Mouse (Mus musculus) kidney, adult 2 months (tissue): ENCODE results near the gene Kmt2c. TPM values are rescaled to one million over a fixed set of nuclear protein-coding genes. Genes with fewer than 3 reads are reported as not detected.

ENCODE experiments used
- DNase-seq: peaks from one replicate; pipeline ENCODE4 v3.0.0; 2021
- H3K27ac ChIP-seq: fragments of 200-500 bp; 2 replicates; pipeline ENCODE4 v1.5.1; 2012; ENCODE audit warnings: low read depth, low read length, control low read depth, inconsistent platforms; ENCODE audit not compliant: insufficient read depth
- H3K27me3 ChIP-seq: fragments of 200-500 bp; replicated peaks from 2 replicates; pipeline ENCODE4 v1.6.1; 2012; ENCODE audit warnings: mild to moderate bottlenecking, moderate library complexity, low read length, inconsistent platforms; ENCODE audit not compliant: control insufficient read depth, insufficient read depth
- H3K36me3 ChIP-seq: fragments of 200-500 bp; 2 replicates; pipeline ENCODE4 v1.6.1; 2012; ENCODE audit warnings: mild to moderate bottlenecking, moderate library complexity, low read length, inconsistent platforms; ENCODE audit not compliant: control insufficient read depth, insufficient read depth
- H3K4me1 ChIP-seq: fragments of 200-500 bp; 2 replicates; pipeline ENCODE4 v1.6.1; 2011; ENCODE audit warnings: low read length; ENCODE audit not compliant: control insufficient read depth, insufficient read depth
- H3K4me3 ChIP-seq: fragments of 200-500 bp; 2 replicates; pipeline ENCODE4 v1.5.1; 2011; ENCODE audit warnings: mild to moderate bottlenecking, low read depth, low read length, control low read depth; ENCODE audit not compliant: insufficient read depth
- CTCF ChIP-seq: fragments of 200-500 bp; conservative IDR thresholded peaks from 2 replicates; pipeline ENCODE4 v1.5.1; 2011; ENCODE audit warnings: low read depth, mild to moderate bottlenecking, control low read depth, low read length, moderate library complexity, mixed read lengths; ENCODE audit not compliant: insufficient read depth, insufficient read length
- POLR2A ChIP-seq: fragments of 200-500 bp; IDR thresholded peaks from one replicate; pipeline ENCODE4 v1.6.1; 2011; ENCODE audit warnings: low read depth, low read length, control low read depth
- WGBS: fragments of 180-500 bp; shearing (Covaris S2); methylation state at CpG from one replicate; pipeline ENCODE4 v1.1.7; 2018; 5-methylcytosine and 5-hydroxymethylcytosine counted together
- polyA plus RNA-seq: library from polyadenylated mRNA; depleted of rRNA; stranded (reverse); fragments of >200 nt; gene quantifications from 2 replicates; pipeline ENCODE4 v1.2.3, GENCODE M21; 2012

Gene Kmt2c
- polyA plus RNA-seq, 1 experiment = 11.8 TPM

GRCm38 (mm10) chr5:25296830-25297229 is 201.8 kb downstream of the Kmt2c start:
- no peaks in the 10 kb centered on the region for H3K4me1 ChIP-seq
- no peak for TF ChIP-seq POLR2A
- H3K4me3 ChIP-seq = no peak overlapping the region
- peaks cover 5% of the 10 kb centered on the region for H3K36me3 ChIP-seq
- H3K27me3 ChIP-seq = no peaks in the 10 kb centered on the region
- WGBS = 75% methylated on average over 3 of the region's 3 CpGs
- H3K27ac ChIP-seq = no peak overlapping the region
- no peak for DNase-seq

- WGBS = 98% methylated on average over 13 of the region's 13 CpGs
Observed at GRCm38 (mm10) chr5:25283988-25284387, 214.6 kb downstream of the Kmt2c start.

GRCm38 (mm10) chr5:25276365-25276764 is 222.2 kb downstream of the Kmt2c start:
- Histone ChIP-seq H3K27ac (no peak overlapping the region), H3K4me1 (no peaks in the 10 kb centered on the region), H3K36me3 (peaks cover 5% of the 10 kb centered on the region), H3K27me3 (no peaks in the 10 kb centered on the region), H3K4me3 (no peak overlapping the region)
- 81% methylated on average over 6 of the region's 6 CpGs for WGBS
- DNase-seq = no peak
- TF ChIP-seq POLR2A (no peak), CTCF (no peak)

More at GRCm38 (mm10) chr5:25283988-25284387, 214.6 kb downstream of the Kmt2c start:
- Histone ChIP-seq H3K27ac (no peak overlapping the region), H3K36me3 (peaks cover 11% of the 10 kb centered on the region), H3K4me3 (no peak overlapping the region), H3K4me1 (no peaks in the 10 kb centered on the region), H3K27me3 (no peaks in the 10 kb centered on the region)
- no peak for TF ChIP-seq CTCF
- no peak for TF ChIP-seq POLR2A
- DNase-seq = no peak

- DNase-seq = no peak
- no peaks in the 10 kb centered on the region for H3K4me1 ChIP-seq
- TF ChIP-seq POLR2A = no peak
- TF ChIP-seq CTCF = no peak
- H3K36me3 ChIP-seq = peaks cover 5% of the 10 kb centered on the region
- H3K27ac ChIP-seq = no peak overlapping the region
- no peaks in the 10 kb centered on the region for H3K27me3 ChIP-seq
- H3K4me3 ChIP-seq = no peak overlapping the region
- 70% methylated on average over 10 of the region's 10 CpGs for WGBS
Observed at GRCm38 (mm10) chr5:25275629-25276028, 223.0 kb downstream of the Kmt2c start.

GRCm38 (mm10) chr5:25268258-25268888 is 230.2 kb downstream of the Kmt2c start:
- Histone ChIP-seq H3K4me1 (no peaks in the 10 kb centered on the region; the same call in 1 of the 2 replicates), H3K36me3 (peaks cover 18% of the 10 kb centered on the region), H3K4me3 (no peak overlapping the region), H3K27me3 (no peaks in the 10 kb centered on the region), H3K27ac (no peak overlapping the region; the same call in 1 of the 2 replicates)
- DNase-seq = peak; percentile 58
- 73% methylated on average over 4 of the region's 4 CpGs for WGBS
- TF ChIP-seq POLR2A (no peak), CTCF (no peak)

GRCm38 (mm10) chr5:25262266-25262665 is 236.3 kb downstream of the Kmt2c start:
- TF ChIP-seq CTCF = no peak
- no peak for TF ChIP-seq POLR2A
- Histone ChIP-seq H3K27ac (peak overlapping the region; percentile 25; the same call in 1 of the 2 replicates), H3K4me1 (peaks cover 11% of the 10 kb centered on the region), H3K4me3 (no peak overlapping the region), H3K27me3 (no peaks in the 10 kb centered on the region), H3K36me3 (peaks cover 34% of the 10 kb centered on the region)
- DNase-seq = no peak
- WGBS = 40% methylated on average over 7 of the region's 7 CpGs

- DNase-seq = peak; percentile 63
- Histone ChIP-seq H3K27me3 (no peaks in the 10 kb centered on the region), H3K27ac (no peak overlapping the region), H3K4me1 (peaks cover 11% of the 10 kb centered on the region), H3K36me3 (peaks cover 33% of the 10 kb centered on the region), H3K4me3 (no peak overlapping the region)
- TF ChIP-seq CTCF (no peak), POLR2A (no peak)
- WGBS = 50% methylated on average over 6 of the region's 6 CpGs
Observed at GRCm38 (mm10) chr5:25261452-25261851, 237.1 kb downstream of the Kmt2c start.
